Mouse (Mus musculus) G1E (cell line): ENCODE results near the gene Zcchc18.

Experiments
- CTCF ChIP-seq: IDR thresholded peaks from 2 replicates; pipeline ENCODE4 v1.5.1; 2012; ENCODE audit warnings: low read depth, low read length, inconsistent platforms, mixed read lengths
- GATA1 ChIP-seq: IDR thresholded peaks from 2 replicates; pipeline ENCODE4 v1.6.1; 2012; ENCODE audit warnings: borderline replicate concordance, low read length, inconsistent platforms, mixed read lengths
- POLR2AphosphoS5 ChIP-seq: IDR thresholded peaks from 2 replicates; pipeline ENCODE4 v1.6.1; 2012; ENCODE audit warnings: low read depth, low read length, inconsistent platforms; ENCODE audit not compliant: insufficient replicate concordance
- TAL1 ChIP-seq: conservative IDR thresholded peaks from 2 replicates; pipeline ENCODE4 v1.6.1; 2012; ENCODE audit warnings: low read depth, low read length, inconsistent platforms, mixed read lengths

- TF ChIP-seq CTCF (no peak), GATA1 (no peak), POLR2AphosphoS5 (no peak), TAL1 (no peak)
These were observed 6.9 kb upstream of the Zcchc18 start for GRCm38 (mm10) chrX:136986039-136986438.
